Mouse (Mus musculus) B cell, adult 62 days (primary cell): ENCODE results near the gene Camk2g. TPM values are rescaled to one million over a fixed set of nuclear protein-coding genes. Genes with fewer than 3 reads are reported as not detected.

Experiments
- total RNA-seq: library from RNA; stranded (reverse); gene quantifications from 4 replicates; pipeline ENCODE4 v1.2.4, GENCODE M21; 2023

Gene Camk2g
- 19.7 to 28.2 TPM (median 21.3 TPM) in 4 replicates for total RNA-seq

DNA sequence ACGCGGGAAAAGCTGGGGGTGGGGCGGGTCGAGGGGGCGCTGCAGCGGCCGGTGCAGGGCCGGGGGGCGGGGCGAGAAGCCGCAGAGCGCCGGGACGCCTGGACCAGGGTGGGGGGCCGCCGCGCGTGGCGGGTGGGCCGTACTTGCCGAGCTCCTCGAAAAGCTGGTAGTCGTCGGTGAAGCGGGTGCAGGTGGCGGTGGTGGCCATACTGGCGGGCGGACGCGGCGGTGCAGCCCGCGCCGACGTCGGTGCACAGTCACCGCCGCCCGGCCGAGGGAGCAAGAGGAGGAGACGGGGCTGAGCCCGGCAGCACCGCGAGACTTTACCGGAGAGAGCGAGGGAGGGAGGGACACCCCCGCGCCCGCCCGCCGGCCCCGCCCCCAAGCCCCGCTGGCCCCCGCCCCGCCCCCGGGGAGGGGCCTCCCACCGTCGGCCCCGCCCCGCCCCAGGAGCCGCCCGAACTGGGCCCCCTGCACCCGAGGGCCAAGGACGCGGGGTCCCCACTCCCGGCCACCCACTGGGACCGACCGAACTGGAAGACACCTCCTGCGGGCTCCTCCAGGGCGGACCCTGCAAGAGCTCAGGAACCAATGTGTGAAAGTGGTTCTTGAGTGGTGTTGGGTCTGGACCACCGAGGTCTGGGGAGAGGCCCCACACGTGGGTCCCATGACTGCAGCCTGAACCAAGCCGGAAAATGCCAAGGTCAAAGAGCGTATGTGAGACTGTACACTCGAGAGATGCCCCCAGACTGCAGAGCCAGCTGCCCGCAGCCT lies at the start of gene Camk2g:
Gene Camk2g (minus strand): TSS at position 331 of the 774 bp plus-strand sequence.

DNA sequence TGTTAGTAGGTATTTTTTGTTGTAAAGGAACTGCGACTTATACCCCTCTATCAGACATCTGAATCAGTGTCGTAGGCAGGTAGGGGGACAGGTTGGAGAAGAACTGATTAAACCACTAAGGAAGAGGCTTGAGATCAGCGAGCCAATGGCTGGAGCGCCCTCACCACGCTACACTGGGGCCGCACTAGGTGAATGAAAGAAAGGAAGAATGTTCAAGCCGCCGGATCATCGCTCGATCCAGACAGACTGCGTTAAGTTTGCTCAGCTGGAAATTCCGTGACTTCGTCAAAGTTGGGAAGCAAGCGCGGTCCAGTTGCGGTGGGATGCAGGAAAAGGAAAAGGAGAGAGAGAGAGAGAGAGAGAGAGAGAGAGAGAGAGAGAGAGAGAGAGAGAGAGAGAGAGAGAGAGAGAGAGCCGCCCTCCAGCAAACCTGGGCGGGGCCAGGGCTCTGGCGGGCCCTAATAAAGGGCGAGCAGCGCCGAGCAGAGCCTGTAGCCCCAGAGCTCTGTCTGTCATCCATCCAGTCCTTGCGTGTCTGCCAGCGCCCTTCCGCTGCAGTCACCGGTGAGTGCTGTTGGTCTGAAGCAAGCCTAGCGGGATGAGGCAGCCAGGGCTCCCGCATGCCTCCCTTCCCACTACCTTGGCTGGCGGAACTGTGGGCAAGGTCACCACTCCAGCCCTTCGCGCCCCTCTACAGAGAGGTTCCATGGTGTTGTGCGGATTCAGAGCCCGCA lies 42.5 kb upstream of the Camk2g start, which contains the start of gene Plau:
Gene Plau (plus strand): TSS at position 490 of the 734 bp plus-strand sequence.

GRCm38 (mm10) chr14:20733952-20734774 lies 59.7 kb downstream of the Camk2g start, which contains the start of gene Ndst2:
Gene Ndst2, minus strand, starts transcription at chr14:20734562.

GRCm38 (mm10) chr14:20707201-20708190 lies 86.4 kb downstream of the Camk2g start, which contains the start of gene Zswim8:
Gene Zswim8, plus strand, starts transcription at chr14:20707552.

GRCm38 (mm10) chr14:20702741-20703381 lies 91.0 kb downstream of the Camk2g start, which contains the start of gene Chchd1:
Gene Chchd1, plus strand, starts transcription at chr14:20703006.

DNA sequence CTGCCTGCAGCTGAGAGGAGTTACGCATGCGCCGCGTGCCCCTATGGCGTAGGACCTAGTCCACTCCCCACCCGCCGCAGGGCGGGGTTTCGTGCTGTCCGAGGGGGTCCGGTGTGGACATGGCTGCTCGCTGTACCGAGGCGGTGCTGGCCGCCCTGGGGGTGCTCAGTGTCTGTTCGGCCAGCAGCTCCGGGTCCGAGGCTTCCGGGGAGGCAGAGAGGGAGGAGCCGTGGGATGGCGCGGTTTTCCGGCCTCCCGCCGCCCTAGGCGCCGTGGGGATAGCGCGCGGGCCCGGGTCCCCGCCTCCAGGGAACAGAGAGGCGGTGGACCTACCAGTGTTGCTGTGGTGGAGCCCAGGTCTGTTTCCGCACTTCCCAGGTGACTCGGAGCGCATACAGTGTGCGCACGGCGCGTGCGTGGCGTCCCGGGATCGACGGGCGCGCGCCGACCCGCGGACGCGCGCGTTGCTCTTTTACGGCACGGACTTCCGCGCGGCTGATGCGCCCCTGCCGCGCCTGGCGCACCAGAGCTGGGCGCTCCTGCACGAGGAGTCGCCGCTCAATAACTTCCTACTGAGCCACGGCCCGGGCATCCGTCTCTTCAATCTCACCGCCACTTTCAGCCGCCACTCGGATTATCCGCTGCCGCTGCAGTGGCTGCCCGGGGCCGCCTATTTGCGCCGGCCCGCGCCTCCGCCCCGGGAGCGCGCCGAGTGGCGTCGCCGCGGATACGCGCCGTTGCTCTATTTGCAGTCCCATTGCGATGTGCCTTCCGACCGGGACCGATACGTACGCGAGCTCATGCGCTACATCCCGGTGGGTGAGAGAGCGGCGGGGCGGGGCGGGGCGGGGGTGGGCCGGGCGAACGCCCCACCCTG lies 98.8 kb downstream of the Camk2g start, which contains the start of gene Fut11:
Gene Fut11 (plus strand): TSS at position 85 of the 877 bp plus-strand sequence.

Other genes with a start within 250 kb of the Camk2g start
- gene Ppp3cb, start 247.5 kb downstream of the Camk2g start, total RNA-seq = 101 to 117 TPM (median 110 TPM) in 4 replicates
- 5.2 to 6.9 TPM (median 5.8 TPM) in 4 replicates for gene Usp54, start 153.0 kb downstream of the Camk2g start, total RNA-seq
- gene Myoz1, start 137.5 kb downstream of the Camk2g start, total RNA-seq = not detected in 4 replicates
- gene Synpo2l, start 125.7 kb downstream of the Camk2g start, total RNA-seq = 0.18 to 0.27 TPM (median 0.20 TPM) in 3 of 4 replicates, not detected in the other
- 216 to 224 TPM (median 218 TPM) in 4 replicates for gene Sec24c, start 119.8 kb downstream of the Camk2g start, total RNA-seq
- gene Fut11, start 99.1 kb downstream of the Camk2g start, total RNA-seq = 6.2 to 7.0 TPM (median 6.3 TPM) in 4 replicates
- gene Chchd1, start 91.1 kb downstream of the Camk2g start, total RNA-seq = 32.0 to 40.8 TPM (median 34.1 TPM) in 4 replicates
- 192 to 208 TPM (median 201 TPM) in 4 replicates for gene Zswim8, start 86.5 kb downstream of the Camk2g start, total RNA-seq
- gene Ndst2, start 59.5 kb downstream of the Camk2g start, total RNA-seq = 48.6 to 52.8 TPM (median 50.3 TPM) in 4 replicates
- 2.1 to 3.3 TPM (median 2.9 TPM) in 4 replicates for gene Plau, start 42.6 kb upstream of the Camk2g start, total RNA-seq
- gene Vcl, start 135.3 kb upstream of the Camk2g start, total RNA-seq = 18.5 to 21.1 TPM (median 19.4 TPM) in 4 replicates